Mouse (Mus musculus): ENCODE measurements around the gene 4933417A18Rik.

DNA sequence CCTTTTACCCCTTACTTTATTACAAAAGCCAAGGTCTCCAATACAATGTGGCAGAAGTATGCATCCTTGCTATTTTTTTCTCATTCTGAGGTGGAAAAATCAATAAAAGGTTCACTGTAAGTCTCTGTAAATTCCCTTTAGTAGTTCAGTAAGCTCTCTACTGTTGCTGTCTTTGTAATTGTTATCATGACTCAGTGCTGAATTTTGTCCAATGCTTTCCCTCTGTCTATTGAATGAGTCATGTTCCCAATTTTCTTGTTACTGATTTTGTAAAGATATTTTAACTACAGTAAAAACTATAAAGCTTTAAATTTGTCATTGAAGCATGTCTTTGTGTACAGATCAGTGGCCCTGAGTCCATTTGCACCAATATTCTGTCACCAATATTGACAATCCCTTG, 18.2 kb downstream of the 4933417A18Rik start:
- TF ChIP-seq CTCF (IDR thresholded peaks at IDR 0.05; ENCODE audit: insufficient read depth, low read length) = no peak
- no peak for TF ChIP-seq POLR2A (IDR thresholded peaks at IDR 0.05; ENCODE audit: borderline replicate concordance, extremely low read depth, low read depth, low read length)

All from lung, adult 2 months (tissue).